In genomic region chr12:103433430-103433829, GRCm38 (mm10) we compare ENCODE assay signal across 13 mouse cellular contexts. TPM values are rescaled to one million over a fixed set of nuclear protein-coding genes. Genes with fewer than 3 reads are reported as not detected.
DNase-seq lines count a peak whose midpoint lies in the region; ATAC-seq and TF ChIP-seq lines count a peak whose summit lies in the region.
"Had no signal": no experiment of that assay in that cellular context is flagged by ENCODE, and none has a peak within 500 bp of the region (broad histone marks: within the 10 kb centered on the region; RNA-seq: fewer than 3 reads in every experiment).

No protein-coding gene starts in this region.

- ATAC-seq in heart, postnatal 0 days (ENCODE audit: insufficient read depth, low read depth): no peak
- no peak for ATAC-seq in intestine, postnatal 0 days
- ATAC-seq: forebrain, embryonic 13.5 days had no signal

- WGBS in heart, postnatal 0 days: 59% methylated on average over 2 of the region's 2 CpGs
- 81% methylated on average over 2 of the region's 2 CpGs for WGBS in spleen, adult 2 months
- WGBS in intestine, postnatal 0 days: 61% methylated on average over 2 of the region's 2 CpGs

- DNase-seq in heart, postnatal 0 days (ENCODE audit: low spot score): no peak
- no peak for DNase-seq in heart, adult 9 months (ENCODE audit: low spot score in 2 of 2)
- DNase-seq in spleen, adult 2 months (ENCODE audit: low read depth in 1 of 2, low spot score in 2 of 2): no peak
- no peak for DNase-seq in spleen, postnatal 36 days (ENCODE audit: low spot score in 2 of 2)
- DNase-seq in testis, postnatal 14 days (ENCODE audit: low spot score): peak; percentile 50
- DNase-seq in right cerebral cortex, postnatal 10 days (ENCODE audit: low spot score in 2 of 2): no peak
- DNase-seq in layer of hippocampus, postnatal 25 days (ENCODE audit: extremely low spot score in 1 of 2, low spot score in 1 of 2): no peak

- no peak for TF ChIP-seq CTCF in heart, postnatal 0 days (IDR thresholded peaks at IDR 0.05; ENCODE audit: low read depth)
- no peak for TF ChIP-seq CTCF in spleen, adult 2 months (IDR thresholded peaks at IDR 0.05; ENCODE audit: extremely low read depth, insufficient read depth, insufficient read length, insufficient replicate concordance)
- no peak for TF ChIP-seq CTCF in intestine, postnatal 0 days (IDR thresholded peaks at IDR 0.05; ENCODE audit: low read depth)

- H3K4me2 ChIP-seq in heart, postnatal 0 days (ENCODE audit: low read depth, low read length): no peak overlapping the region
- H3K4me2 ChIP-seq in intestine, postnatal 0 days (replicated peaks; ENCODE audit: low read depth): no peak overlapping the region
- H3K4me2 ChIP-seq: forebrain, embryonic 13.5 days; hindbrain, embryonic 13.5 days had no signal

- no peaks in the 10 kb centered on the region for H3K9me3 ChIP-seq in heart, postnatal 0 days (replicated peaks; ENCODE audit: control insufficient read depth, low read length)
- no peaks in the 10 kb centered on the region for H3K9me3 ChIP-seq in intestine, postnatal 0 days (ENCODE audit: control insufficient read depth)
- H3K9me3 ChIP-seq: forebrain, embryonic 13.5 days; hindbrain, embryonic 13.5 days had no signal

- H3K36me3 ChIP-seq in heart, postnatal 0 days (replicated peaks; ENCODE audit: control insufficient read depth, insufficient read depth, low read length): no peaks in the 10 kb centered on the region
- H3K36me3 ChIP-seq in spleen, adult 2 months (ENCODE audit: control insufficient read depth, insufficient read depth, low read length): peaks cover 4% of the 10 kb centered on the region
- H3K36me3 ChIP-seq in intestine, postnatal 0 days (ENCODE audit: control insufficient read depth, insufficient read depth): peaks cover 6% of the 10 kb centered on the region; the same call in 1 of the 2 replicates
- H3K36me3 ChIP-seq: hindbrain, embryonic 13.5 days had no signal

- no peak for TF ChIP-seq POLR2A in spleen, adult 2 months (IDR thresholded peaks at IDR 0.05; ENCODE audit: low read depth, low read length)

- H3K4me3 ChIP-seq in heart, postnatal 0 days (ENCODE audit: low read depth, low read length): no peak overlapping the region
- H3K4me3 ChIP-seq in spleen, adult 2 months (ENCODE audit: extremely low read depth, insufficient read depth, insufficient read length): no peak overlapping the region
- H3K4me3 ChIP-seq in intestine, postnatal 0 days (ENCODE audit: low read depth, low read length): no peak overlapping the region
- H3K4me3 ChIP-seq: forebrain, embryonic 13.5 days; hindbrain, embryonic 13.5 days had no signal

- H3K27me3 ChIP-seq in heart, postnatal 0 days (ENCODE audit: control insufficient read depth, insufficient read depth, low read length): no peaks in the 10 kb centered on the region
- H3K27me3 ChIP-seq in spleen, adult 2 months (ENCODE audit: control insufficient read depth, insufficient read depth, low read length): no peaks in the 10 kb centered on the region
- no peaks in the 10 kb centered on the region for H3K27me3 ChIP-seq in intestine, postnatal 0 days (replicated peaks; ENCODE audit: control insufficient read depth, insufficient read depth, low read length)
- H3K27me3 ChIP-seq: forebrain, embryonic 13.5 days; hindbrain, embryonic 13.5 days had no signal

- no peak for TF ChIP-seq EP300 in heart, postnatal 0 days (IDR thresholded peaks at IDR 0.05; ENCODE audit: low read depth)

- peak overlapping the region; percentile 69 for H3K27ac ChIP-seq in heart, postnatal 0 days (ENCODE audit: low read depth)
- H3K27ac ChIP-seq in spleen, adult 2 months (ENCODE audit: insufficient read depth, low read length): peak overlapping the region; percentile 48; the same call in 1 of the 2 replicates
- H3K27ac ChIP-seq in intestine, postnatal 0 days (ENCODE audit: low read depth, low read length): peak overlapping the region; percentile 57; the same call in 1 of the 2 replicates
- H3K27ac ChIP-seq: forebrain, embryonic 13.5 days; hindbrain, embryonic 13.5 days had no signal

- 0 out of 2 replicates have a peak, but pooled peaks cover 5% of the 10 kb centered on the region for H3K4me1 ChIP-seq in heart, postnatal 0 days (ENCODE audit: control insufficient read depth, insufficient read depth)
- H3K4me1 ChIP-seq in spleen, adult 2 months (ENCODE audit: control insufficient read depth, insufficient read depth, insufficient read length): peaks cover 17% of the 10 kb centered on the region; the same call in 1 of the 2 replicates
- peaks cover 5% of the 10 kb centered on the region; the same call in 1 of the 2 replicates for H3K4me1 ChIP-seq in intestine, postnatal 0 days (replicated peaks; ENCODE audit: control insufficient read depth, insufficient read depth, low read length)
- H3K4me1 ChIP-seq: forebrain, embryonic 13.5 days; hindbrain, embryonic 13.5 days had no signal

- no peak overlapping the region for H3K9ac ChIP-seq in heart, postnatal 0 days (replicated peaks; ENCODE audit: low read depth, low read length)
- H3K9ac ChIP-seq in intestine, postnatal 0 days (ENCODE audit: low read depth, low read length): no peak overlapping the region
- H3K9ac ChIP-seq: forebrain, embryonic 13.5 days; hindbrain, embryonic 13.5 days had no signal

RNA-seq across cellular contexts. Expression of gene Ifi27, which starts 0.6 kb away (rescaled TPM):
- total RNA-seq in heart, postnatal 0 days (2014; rRNA removed; ENCODE audit: low replicate concordance): 39.5 and 47.2 TPM in 2 replicates
- polyA plus RNA-seq in heart, postnatal 0 days (2015; fragmentation: Nextera tagmentation; extraction: Ambion mirVana): 30.4 and 30.8 TPM in 2 replicates
- 188 and 204 TPM in 2 replicates for polyA plus RNA-seq in spleen, adult 2 months (2012; rRNA removed)
- polyA plus RNA-seq in intestine, postnatal 0 days (2015; fragmentation: Nextera tagmentation; extraction: Ambion mirVana): 79.3 and 84.8 TPM in 2 replicates
- total RNA-seq in layer of hippocampus, postnatal 25 days (2021): 10 to 100 TPM; 74.1 to 81.0 TPM

RNA-seq across cellular contexts. Expression of gene Ddx24, which starts 7.8 kb away (rescaled TPM):
- total RNA-seq in heart, postnatal 0 days (2014; rRNA removed; ENCODE audit: low replicate concordance): 86.1 and 165 TPM in 2 replicates
- polyA plus RNA-seq in heart, postnatal 0 days (2015; fragmentation: Nextera tagmentation; extraction: Ambion mirVana): 80.0 and 95.3 TPM in 2 replicates
- 26.9 and 32.5 TPM in 2 replicates for polyA plus RNA-seq in spleen, adult 2 months (2012; rRNA removed)
- polyA plus RNA-seq in intestine, postnatal 0 days (2015; fragmentation: Nextera tagmentation; extraction: Ambion mirVana): 84.6 and 106 TPM in 2 replicates
- total RNA-seq in layer of hippocampus, postnatal 25 days (2021): 100 to 1,000 TPM; 211 to 223 TPM

RNA-seq across cellular contexts. Expression of gene Ifi27l2a, which starts 10.1 kb away (rescaled TPM):
- total RNA-seq in heart, postnatal 0 days (2014; rRNA removed; ENCODE audit: low replicate concordance): 65.8 and 156 TPM in 2 replicates
- polyA plus RNA-seq in heart, postnatal 0 days (2015; fragmentation: Nextera tagmentation; extraction: Ambion mirVana): 51.0 and 68.2 TPM in 2 replicates
- 731 and 1,353 TPM in 2 replicates for polyA plus RNA-seq in spleen, adult 2 months (2012; rRNA removed)
- 86.6 and 95.5 TPM in 2 replicates for polyA plus RNA-seq in intestine, postnatal 0 days (2015; fragmentation: Nextera tagmentation; extraction: Ambion mirVana)
- total RNA-seq in layer of hippocampus, postnatal 25 days (2021): 1 to 10 TPM; 1.2 to 1.6 TPM

RNA-seq across cellular contexts. Expression of gene Ifi27l2b, which starts 23.6 kb away (rescaled TPM):
- total RNA-seq in heart, postnatal 0 days (2014; rRNA removed; ENCODE audit: low replicate concordance): not detected in 2 replicates
- 0.29 and 0.63 TPM in 2 replicates for polyA plus RNA-seq in heart, postnatal 0 days (2015; fragmentation: Nextera tagmentation; extraction: Ambion mirVana)
- 0.07 and 0.08 TPM in 2 replicates for polyA plus RNA-seq in spleen, adult 2 months (2012; rRNA removed)
- 505 and 529 TPM in 2 replicates for polyA plus RNA-seq in intestine, postnatal 0 days (2015; fragmentation: Nextera tagmentation; extraction: Ambion mirVana)
- not detected for total RNA-seq in layer of hippocampus, postnatal 25 days (2021)
- total RNA-seq: common myeloid progenitor, adult 5-6 weeks; gastrocnemius, postnatal 36 days; left cerebral cortex, postnatal 36 days had no signal
- polyA plus RNA-seq: forebrain, embryonic 13.5 days; hindbrain, embryonic 13.5 days had no signal

RNA-seq across cellular contexts. Expression of gene 9330161L09Rik, which starts 25.8 kb away (rescaled TPM):
- 2.5 and 2.8 TPM in 2 replicates for total RNA-seq in heart, postnatal 0 days (2014; rRNA removed; ENCODE audit: low replicate concordance)
- polyA plus RNA-seq in heart, postnatal 0 days (2015; fragmentation: Nextera tagmentation; extraction: Ambion mirVana): 0.27 and 0.34 TPM in 2 replicates
- polyA plus RNA-seq in spleen, adult 2 months (2012; rRNA removed): 0.82 and 1.1 TPM in 2 replicates
- 0.35 TPM in 1 of 2 replicates, not detected in the other for polyA plus RNA-seq in intestine, postnatal 0 days (2015; fragmentation: Nextera tagmentation; extraction: Ambion mirVana)
- 1 to 10 TPM; 1.6 to 3.4 TPM for total RNA-seq in layer of hippocampus, postnatal 25 days (2021)
